Mouse (Mus musculus): Measurements from ENCODE around the gene Slc35g2.

- TF ChIP-seq CTCF (IDR thresholded peaks at IDR 0.05; ENCODE audit: low read depth) (peak; percentile 24; the same call in 1 of the 2 replicates), EP300 (IDR thresholded peaks at IDR 0.05; ENCODE audit: low read depth) (no peak)
Measured at GRCm38 (mm10) chr9:100520012-100520411, 50.9 kb downstream of the Slc35g2 start.

All from liver, postnatal 0 days (tissue).